Mouse (Mus musculus) intestine, postnatal 0 days (tissue): ENCODE results near the gene Plekhg5. TPM values are rescaled to one million over a fixed set of nuclear protein-coding genes. Genes with fewer than 3 reads are reported as not detected.

Experiments used
- ATAC-seq: fragments of 200-750 bp; cut with Nextera tagmentation; 2 replicates; pipeline ENCODE4 v1.8.0; 2017; ENCODE audit warnings: mild to moderate bottlenecking, moderate TSS enrichment, moderate library complexity
- H3K27ac ChIP-seq: fragments of 300-500 bp; sonication (generic); 2 replicates; pipeline ENCODE4 v1.5.1; 2014; ENCODE audit warnings: mild to moderate bottlenecking, low read depth, low read length, moderate library complexity
- H3K27me3 ChIP-seq: fragments of 300-500 bp; sonication (generic); replicated peaks from 2 replicates; pipeline ENCODE4 v1.6.1; 2014; ENCODE audit warnings: low read length, mixed read lengths; ENCODE audit not compliant: control insufficient read depth, insufficient read depth
- H3K36me3 ChIP-seq: fragments of 300-500 bp; sonication (generic); 2 replicates; pipeline ENCODE4 v1.6.1; 2014; ENCODE audit warnings: mild to moderate bottlenecking, moderate library complexity; ENCODE audit not compliant: control insufficient read depth, insufficient read depth
- H3K4me1 ChIP-seq: fragments of 300-500 bp; sonication (generic); replicated peaks from 2 replicates; pipeline ENCODE4 v1.6.1; 2014; ENCODE audit warnings: antibody characterized with exemption, low read length, mixed read lengths; ENCODE audit not compliant: control insufficient read depth, insufficient read depth
- H3K4me2 ChIP-seq: fragments of 300-500 bp; sonication (generic); replicated peaks from 2 replicates; pipeline ENCODE4 v1.6.1; 2014; ENCODE audit warnings: low read depth, mild to moderate bottlenecking, moderate library complexity
- H3K4me3 ChIP-seq: fragments of 300-500 bp; sonication (generic); 2 replicates; pipeline ENCODE4 v1.5.1; 2014; ENCODE audit warnings: low read depth, low read length
- H3K9ac ChIP-seq: fragments of 300-500 bp; sonication (generic); 2 replicates; pipeline ENCODE4 v1.6.1; 2014; ENCODE audit warnings: mild to moderate bottlenecking, low read depth, low read length
- H3K9me3 ChIP-seq: fragments of 300-500 bp; sonication (generic); 2 replicates; pipeline ENCODE4 v1.6.1; 2016; ENCODE audit warnings: mixed run types; ENCODE audit not compliant: control insufficient read depth
- CTCF ChIP-seq: sonication (generic); IDR thresholded peaks from 2 replicates; pipeline ENCODE4 v1.5.1; 2016; ENCODE audit warnings: low read depth, mild to moderate bottlenecking, control low read depth, antibody characterized with exemption, moderate library complexity
- WGBS: fragments of 180-500 bp; shearing (Covaris S2); extraction: QIAGEN DNeasy Blood & Tissue Kit; methylation state at CpG from one replicate; pipeline ENCODE4 v1.1.7; 2014; 5-methylcytosine and 5-hydroxymethylcytosine counted together
- polyA plus RNA-seq: library from polyadenylated mRNA; unstranded; fragments of >200 nt; fragmentation: Nextera tagmentation; extraction: Ambion mirVana; gene quantifications from 2 replicates; pipeline ENCODE4 v1.2.1, GENCODE M21; 2015

Plekhg5 gene
- polyA plus RNA-seq, 1 experiment from 2014 or later, result 14.0 TPM

DNA sequence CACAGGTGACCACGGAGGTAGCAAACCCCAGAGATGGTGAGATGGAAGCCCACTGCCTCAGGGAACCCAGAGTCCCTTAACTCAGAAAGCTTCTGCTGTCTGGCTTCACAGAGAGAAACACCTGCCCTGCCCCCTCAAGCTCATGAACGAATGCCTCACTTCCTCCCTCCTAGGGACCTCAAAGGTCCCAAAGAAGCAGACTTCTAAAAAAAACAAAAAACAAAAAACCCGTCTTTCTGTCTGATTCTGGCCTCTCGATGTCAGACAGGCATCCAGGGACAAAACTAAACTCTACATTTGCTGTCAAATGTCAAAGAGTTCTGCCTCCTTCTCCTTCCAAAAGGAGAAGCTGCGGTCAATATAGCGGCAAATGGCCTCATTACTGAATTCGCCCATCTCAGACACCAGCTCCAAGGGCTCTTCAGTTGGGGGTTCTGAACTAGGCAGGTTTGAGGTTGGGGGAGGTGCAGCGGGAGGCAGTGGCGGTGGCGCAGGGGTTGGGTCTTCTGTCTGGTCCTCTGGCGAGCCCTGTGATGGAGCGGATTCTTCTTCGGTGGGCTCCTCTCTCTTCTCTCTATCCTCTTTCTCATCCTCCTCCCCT, 52.2 kb downstream of the Plekhg5 start:
- no peak for TF ChIP-seq CTCF
- Histone ChIP-seq H3K4me3 (no peak overlapping the region), H3K27ac (no peak overlapping the region), H3K27me3 (peaks cover 68% of the 10 kb centered on the region), H3K4me2 (no peak overlapping the region; the same call in 1 of the 2 replicates), H3K4me1 (no peaks in the 10 kb centered on the region), H3K9me3 (no peaks in the 10 kb centered on the region), H3K9ac (no peak overlapping the region), H3K36me3 (peaks cover 11% of the 10 kb centered on the region; the same call in 1 of the 2 replicates)
- ATAC-seq, result no peak
- WGBS, result 52% methylated on average over 13 of the region's 13 CpGs

DNA sequence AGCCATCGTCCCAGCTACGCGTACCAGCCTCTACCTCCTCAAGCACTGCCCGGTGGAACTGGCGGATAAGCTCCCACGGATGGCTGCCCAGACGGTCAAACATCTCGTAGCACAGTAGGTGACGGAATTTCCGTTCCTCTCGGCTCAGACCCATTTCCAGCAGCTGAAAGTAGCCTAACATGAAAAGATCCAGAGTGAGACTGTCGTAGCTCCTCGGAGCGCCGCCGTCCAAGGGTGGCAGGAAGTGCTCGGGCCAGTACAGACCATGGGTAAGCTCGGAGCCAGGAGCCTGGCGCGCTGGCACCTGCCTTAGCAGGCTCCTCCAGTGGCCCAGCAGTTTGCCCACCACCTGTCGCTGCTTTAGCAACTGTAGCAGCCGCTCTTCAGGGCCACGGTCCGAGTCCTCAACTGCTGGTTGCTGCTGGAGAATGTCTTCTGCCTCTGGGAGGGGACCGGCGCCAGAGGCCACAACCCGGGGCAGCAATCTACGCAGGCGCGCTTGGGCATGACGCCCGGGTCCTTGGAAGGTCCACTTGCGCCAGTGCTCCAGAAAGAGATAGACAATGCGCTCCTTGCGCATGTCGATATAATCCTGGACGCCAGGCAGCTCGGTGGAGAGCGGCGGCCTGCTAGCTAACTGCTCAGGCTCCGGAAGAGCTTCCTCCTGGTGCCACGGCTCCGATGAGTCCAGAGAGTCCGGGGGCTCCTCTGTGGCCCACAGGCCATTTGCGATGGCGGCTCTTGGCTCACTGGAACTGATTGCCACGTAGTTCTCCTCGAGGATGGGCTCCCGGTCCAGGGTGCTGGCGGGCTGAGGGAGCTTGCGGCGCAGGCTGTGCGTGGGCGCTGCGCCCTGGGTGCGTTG, 53.1 kb downstream of the Plekhg5 start:
- Histone ChIP-seq H3K4me2 (peak overlapping the region; percentile 18), H3K36me3 (peaks cover 11% of the 10 kb centered on the region; the same call in 1 of the 2 replicates), H3K27ac (no peak overlapping the region), H3K9ac (no peak overlapping the region), H3K27me3 (peaks cover 61% of the 10 kb centered on the region), H3K4me1 (no peaks in the 10 kb centered on the region), H3K4me3 (peak overlapping the region; percentile 9; the same call in 1 of the 2 replicates), H3K9me3 (no peaks in the 10 kb centered on the region)
- no peak for ATAC-seq
- TF ChIP-seq CTCF, result no peak
- 48% methylated on average over 56 of the region's 56 CpGs for WGBS

DNA sequence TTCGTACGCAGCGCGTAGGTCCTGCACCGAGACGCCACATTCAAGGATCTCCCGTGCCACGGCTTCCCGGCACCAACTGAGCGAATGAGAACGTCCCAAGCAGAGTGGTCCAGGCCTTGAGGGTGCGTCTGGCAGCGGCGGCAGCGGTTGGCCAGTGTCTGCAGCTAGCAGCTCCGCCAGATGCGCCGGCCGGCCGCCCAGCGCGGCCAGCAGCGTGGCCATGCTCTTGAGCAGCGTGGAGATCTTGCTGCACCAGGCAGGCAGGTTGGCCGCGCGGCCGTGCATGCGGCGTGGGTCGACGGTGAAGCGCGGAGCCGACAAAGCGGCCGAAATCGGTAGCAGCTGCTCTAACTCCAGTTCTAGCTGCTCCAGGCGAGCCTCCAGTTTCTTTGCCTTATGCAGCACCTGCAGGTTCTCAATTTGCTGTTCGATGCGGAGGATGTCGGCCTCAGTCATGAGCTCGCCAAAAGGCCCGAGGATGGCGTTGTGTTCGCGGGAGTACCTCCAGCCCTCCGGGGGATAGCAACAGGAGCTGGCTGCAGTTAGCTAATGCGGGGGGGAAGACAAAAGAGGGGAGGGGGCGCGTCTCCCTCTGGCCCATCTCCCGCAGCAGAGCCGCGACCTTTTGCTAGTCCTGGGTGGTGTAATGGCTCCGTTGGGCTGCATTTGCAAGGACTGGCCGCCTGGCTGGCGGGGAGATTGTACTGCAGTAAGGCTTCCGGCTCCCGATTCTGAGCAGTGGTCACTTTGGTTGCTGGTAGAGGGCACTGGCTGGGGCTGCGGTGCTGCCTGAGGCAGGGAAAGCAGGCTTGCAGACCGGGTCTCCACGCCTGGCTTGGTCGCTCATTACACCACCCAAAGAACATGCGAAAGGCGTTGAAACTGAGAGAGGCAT, 54.0 kb downstream of the Plekhg5 start:
- ATAC-seq, result no peak
- no peak for TF ChIP-seq CTCF
- Histone ChIP-seq H3K4me3 (peak overlapping the region; percentile 9; the same call in 1 of the 2 replicates), H3K27me3 (peaks cover 57% of the 10 kb centered on the region), H3K9ac (no peak overlapping the region), H3K9me3 (no peaks in the 10 kb centered on the region), H3K27ac (no peak overlapping the region), H3K4me2 (peak overlapping the region; percentile 18), H3K4me1 (no peaks in the 10 kb centered on the region; the same call in 1 of the 2 replicates), H3K36me3 (peaks cover 11% of the 10 kb centered on the region; the same call in 1 of the 2 replicates)
- 41% methylated on average over 61 of the region's 65 CpGs for WGBS

DNA sequence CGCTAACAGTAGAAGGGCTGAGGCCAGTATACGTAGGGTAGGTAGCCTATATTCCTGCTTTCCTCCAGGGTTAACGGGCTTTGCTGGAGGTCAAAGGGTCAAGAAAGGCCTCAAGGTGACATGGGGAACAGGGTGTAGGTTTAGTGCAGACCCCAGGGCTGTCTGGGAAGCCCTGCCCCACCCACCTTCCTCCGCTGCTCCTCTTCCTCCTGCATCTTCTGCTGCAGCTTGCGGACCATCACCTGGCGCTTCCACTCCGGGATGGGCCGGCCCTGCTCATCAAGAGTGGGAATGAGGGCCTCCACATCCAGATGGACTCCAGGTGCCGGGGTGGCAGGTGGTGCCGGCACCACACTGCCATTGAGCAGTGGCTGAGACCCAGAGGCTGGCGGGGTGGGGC, 55.6 kb downstream of the Plekhg5 start:
- peak overlapping the region; percentile 83 for H3K27ac ChIP-seq
- peaks cover 61% of the 10 kb centered on the region for H3K27me3 ChIP-seq
- WGBS, result 70% methylated on average over 11 of the region's 11 CpGs
- no peak for TF ChIP-seq CTCF
- no peak overlapping the region for H3K9ac ChIP-seq
- H3K36me3 ChIP-seq, result peaks cover 11% of the 10 kb centered on the region; the same call in 1 of the 2 replicates
- no peak for ATAC-seq
- H3K4me3 ChIP-seq, result peak overlapping the region; percentile 55; the same call in 1 of the 2 replicates
- peak overlapping the region; percentile 89 for H3K4me2 ChIP-seq
- H3K4me1 ChIP-seq, result no peaks in the 10 kb centered on the region; the same call in none of the 2 replicates
- no peaks in the 10 kb centered on the region for H3K9me3 ChIP-seq

DNA sequence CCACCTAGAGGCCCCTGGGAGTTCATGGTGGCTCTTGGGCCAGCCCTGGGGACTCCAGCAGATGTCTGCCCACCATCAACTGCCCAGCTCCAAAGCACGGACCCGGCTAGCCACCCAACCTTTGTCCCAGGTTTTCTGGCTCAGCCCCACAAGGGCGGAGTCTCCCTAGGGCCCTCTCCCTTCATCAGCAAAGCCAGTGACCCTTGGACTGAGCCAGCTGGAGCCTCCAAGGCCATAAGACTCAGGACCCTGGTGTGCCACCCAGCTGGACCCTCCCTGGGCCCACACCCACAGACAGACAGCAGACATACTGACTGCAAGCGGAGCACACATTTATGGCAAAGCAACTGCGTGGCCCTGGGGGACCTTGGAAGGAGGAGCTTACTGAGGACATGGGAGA, 56.5 kb downstream of the Plekhg5 start:
- TF ChIP-seq CTCF, result no peak
- Histone ChIP-seq H3K4me2 (peak overlapping the region; percentile 89), H3K9ac (0 out of 2 replicates have a peak overlapping the region, but pooled peaks have one; percentile 37), H3K27me3 (peaks cover 59% of the 10 kb centered on the region), H3K4me1 (no peaks in the 10 kb centered on the region; the same call in none of the 2 replicates), H3K4me3 (peak overlapping the region; percentile 55), H3K9me3 (no peaks in the 10 kb centered on the region), H3K27ac (peak overlapping the region; percentile 83), H3K36me3 (peaks cover 11% of the 10 kb centered on the region; the same call in 1 of the 2 replicates)
- 23% methylated on average over 5 of the region's 5 CpGs for WGBS
- ATAC-seq, result peak; percentile 55
